Mouse (Mus musculus) liver, embryonic 14.5 days (tissue): ENCODE measurements around the gene Hoxa6. TPM values are rescaled to one million over a fixed set of nuclear protein-coding genes. Genes with fewer than 3 reads are reported as not detected.

ENCODE experiments used
- ATAC-seq: fragments of 200-750 bp; cut with Nextera tagmentation; 2 replicates; pipeline ENCODE4 v1.8.0; 2017; ENCODE audit warnings: moderate number of reproducible peaks, mild to moderate bottlenecking, moderate library complexity; ENCODE audit not compliant: insufficient read depth
- DNase-seq, 3 experiments: peaks; one replicate each; pipeline ENCODE4 v3.0.0-alpha.2; 2012 to 2013; ENCODE audit warnings: low read depth in 3 of 3, low spot score in 3 of 3
- H3K27ac ChIP-seq: fragments of 300-500 bp; sonication (generic); 2 replicates; pipeline ENCODE4 v1.5.1; 2014; ENCODE audit warnings: moderate library complexity, mild to moderate bottlenecking, control low read depth, inconsistent platforms
- H3K27me3 ChIP-seq: fragments of 300-500 bp; sonication (generic); 2 replicates; pipeline ENCODE4 v1.6.1; 2014; ENCODE audit warnings: mild to moderate bottlenecking, low read length, moderate library complexity; ENCODE audit not compliant: control insufficient read depth, insufficient read depth
- H3K36me3 ChIP-seq: fragments of 300-500 bp; sonication (generic); replicated peaks from 2 replicates; pipeline ENCODE4 v1.6.1; 2014; ENCODE audit warnings: low read depth; ENCODE audit not compliant: control insufficient read depth, insufficient read depth
- H3K4me1 ChIP-seq, 2 experiments: fragments of 200-500 bp in 1 of 2; fragments of 300-500 bp in 1 of 2; sonication (generic) in 1 of 2; replicated peaks; 2 replicates each; pipeline ENCODE4 v1.6.1; 2012 to 2014; ENCODE audit warnings: antibody characterized with exemption in 1 of 2, inconsistent platforms in 1 of 2, low read length in 1 of 2; ENCODE audit not compliant: control insufficient read depth in 2 of 2, insufficient read depth in 2 of 2
- H3K4me2 ChIP-seq: fragments of 300-500 bp; sonication (generic); 2 replicates; pipeline ENCODE4 v1.6.1; 2014; ENCODE audit warnings: low read depth, mild to moderate bottlenecking, control low read depth, moderate library complexity
- H3K4me3 ChIP-seq, 2 experiments: fragments of 200-500 bp in 1 of 2; fragments of 300-500 bp in 1 of 2; sonication (generic) in 1 of 2; 2 replicates each; pipeline ENCODE4 v1.5.1; 2012 to 2014; ENCODE audit warnings: low read depth in 2 of 2, low read length in 2 of 2, mild to moderate bottlenecking in 2 of 2, control low read depth in 1 of 2, inconsistent platforms in 1 of 2, moderate library complexity in 1 of 2; ENCODE audit not compliant: insufficient read depth in 1 of 2
- H3K9ac ChIP-seq: fragments of 300-500 bp; sonication (generic); replicated peaks from 2 replicates; pipeline ENCODE4 v1.6.1; 2014; ENCODE audit warnings: mild to moderate bottlenecking, control low read depth, moderate library complexity
- H3K9me3 ChIP-seq: fragments of 300-500 bp; sonication (generic); 2 replicates; pipeline ENCODE4 v1.6.1; 2016; ENCODE audit warnings: low read length, mixed read lengths; ENCODE audit not compliant: control insufficient read depth
- CTCF ChIP-seq: IDR thresholded peaks from 2 replicates; pipeline ENCODE4 v1.5.1; 2016; ENCODE audit warnings: antibody characterized with exemption, low read depth, control low read depth
- EP300 ChIP-seq: IDR thresholded peaks from 2 replicates; pipeline ENCODE4 v1.6.1; 2016; ENCODE audit warnings: antibody characterized with exemption, low read depth
- WGBS: fragments of 180-500 bp; shearing (Covaris S2); extraction: QIAGEN DNeasy Blood & Tissue Kit; methylation state at CpG from one replicate; pipeline ENCODE4 v1.1.7; 2014; ENCODE audit not compliant: insufficient replicate concordance; 5-methylcytosine and 5-hydroxymethylcytosine counted together
- polyA plus RNA-seq, 2 experiments: library from polyadenylated mRNA; depleted of rRNA in 1 of 2; stranded (reverse) in 1 of 2; unstranded in 1 of 2; fragments of >200 nt; fragmentation: Nextera tagmentation in 1 of 2; extraction: Ambion mirVana in 1 of 2; gene quantifications; 2 replicates each; pipeline versions ENCODE4 v1.2.1 to v1.2.3; 2012 to 2014

The Hoxa6 gene
- polyA plus RNA-seq, 2 experiments, result not detected

DNA sequence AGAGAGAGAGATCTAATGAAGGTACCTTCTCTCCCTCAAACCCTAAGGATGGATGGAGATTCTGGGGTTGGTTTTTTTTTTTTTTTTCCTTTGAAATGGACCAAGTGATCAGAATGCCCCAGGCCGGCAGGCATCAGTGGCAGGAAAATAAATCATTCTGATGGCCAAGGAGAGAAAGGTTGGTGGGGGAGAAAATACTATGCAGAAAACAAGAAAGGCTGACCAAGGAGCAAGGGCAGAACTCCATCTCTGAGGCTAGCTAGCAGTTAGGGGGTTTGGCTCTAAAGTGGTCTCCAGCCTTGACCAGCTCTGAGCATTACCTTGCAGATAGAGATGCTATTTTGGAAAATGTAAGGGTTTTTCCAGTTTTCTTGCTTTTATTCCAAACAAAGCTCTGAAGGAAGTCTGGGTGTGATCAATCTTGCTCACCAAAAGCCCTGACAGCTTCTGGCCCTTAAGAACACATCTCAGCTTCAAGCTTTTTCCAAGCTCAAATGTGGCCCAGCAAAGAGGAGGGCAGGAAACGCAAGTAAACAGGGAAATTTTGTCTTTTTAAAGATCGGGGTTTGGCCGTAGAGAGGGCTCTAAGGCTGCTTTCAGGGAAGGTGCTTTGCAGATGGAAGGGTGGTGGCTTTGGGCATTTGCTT is 42.0 kb downstream of the Hoxa6 start:
- peaks cover 98% of the 10 kb centered on the region for H3K27me3 ChIP-seq
- H3K27ac ChIP-seq, result no peak overlapping the region
- 13% methylated on average over 4 of the region's 4 CpGs for WGBS
- DNase-seq (no peak), ATAC-seq (no peak)
- no peaks in the 10 kb centered on the region for H3K36me3 ChIP-seq
- no peak for TF ChIP-seq CTCF
- no peak for TF ChIP-seq EP300
- no peak overlapping the region for H3K9ac ChIP-seq
- H3K9me3 ChIP-seq, result no peaks in the 10 kb centered on the region
- no peaks in the 10 kb centered on the region for H3K4me1 ChIP-seq
- no peak overlapping the region for H3K4me2 ChIP-seq
- no peak overlapping the region for H3K4me3 ChIP-seq

DNA sequence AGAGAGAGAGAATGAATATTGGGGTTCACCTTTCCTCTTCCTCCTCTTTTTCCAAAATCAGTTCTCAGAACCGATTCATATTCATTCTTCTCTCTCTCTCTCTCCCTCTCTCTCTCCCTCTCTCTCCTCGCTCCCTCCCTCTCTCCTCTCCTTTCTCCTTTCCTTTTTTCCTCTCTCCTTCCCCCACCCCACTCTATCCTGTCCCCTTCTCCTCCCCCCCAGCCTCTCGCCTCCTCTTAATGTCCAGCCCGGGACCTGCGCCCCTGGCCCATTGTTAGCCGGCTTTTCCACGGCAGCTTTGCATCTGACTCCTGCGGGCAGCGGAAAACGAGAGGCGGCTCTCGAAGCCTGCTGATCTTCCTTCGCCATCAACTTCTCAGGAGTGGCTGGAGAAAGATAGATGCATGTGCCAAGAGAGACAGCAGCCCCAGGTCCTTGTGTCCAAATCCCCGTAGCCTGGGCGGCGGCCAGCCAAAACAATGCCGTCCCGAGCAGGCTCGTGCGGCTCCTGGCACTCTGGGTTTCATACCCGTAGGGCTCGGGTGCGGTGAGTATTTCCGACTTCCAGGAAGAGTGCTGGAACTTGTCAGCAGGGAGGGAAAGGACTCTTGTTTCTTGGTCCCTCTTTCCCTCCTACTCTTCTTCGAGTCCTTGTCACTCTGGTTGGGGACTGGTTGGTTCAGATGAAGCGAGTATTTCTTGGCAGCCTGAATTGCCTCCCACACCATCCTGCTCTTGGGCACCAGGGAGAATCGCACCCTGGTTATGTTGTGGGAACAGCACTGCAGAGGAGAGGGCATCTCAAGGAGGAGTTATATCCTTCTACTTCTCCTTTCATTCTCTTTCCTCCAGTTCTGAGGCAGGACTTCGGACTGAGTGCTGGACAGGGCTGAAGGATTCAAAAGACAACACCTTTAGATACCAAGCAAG is 42.8 kb downstream of the Hoxa6 start:
- Histone ChIP-seq H3K4me2 (0 out of 2 replicates have a peak overlapping the region, but pooled peaks have one; percentile 24), H3K4me3 (no peak overlapping the region), H3K27ac (no peak overlapping the region), H3K4me1 (no peaks in the 10 kb centered on the region), H3K9ac (no peak overlapping the region), H3K9me3 (no peaks in the 10 kb centered on the region), H3K36me3 (no peaks in the 10 kb centered on the region), H3K27me3 (peaks cover 97% of the 10 kb centered on the region)
- DNase-seq (no peak), ATAC-seq (no peak)
- WGBS, result 4% methylated on average over 28 of the region's 28 CpGs
- no peak for TF ChIP-seq CTCF
- TF ChIP-seq EP300, result no peak

DNA sequence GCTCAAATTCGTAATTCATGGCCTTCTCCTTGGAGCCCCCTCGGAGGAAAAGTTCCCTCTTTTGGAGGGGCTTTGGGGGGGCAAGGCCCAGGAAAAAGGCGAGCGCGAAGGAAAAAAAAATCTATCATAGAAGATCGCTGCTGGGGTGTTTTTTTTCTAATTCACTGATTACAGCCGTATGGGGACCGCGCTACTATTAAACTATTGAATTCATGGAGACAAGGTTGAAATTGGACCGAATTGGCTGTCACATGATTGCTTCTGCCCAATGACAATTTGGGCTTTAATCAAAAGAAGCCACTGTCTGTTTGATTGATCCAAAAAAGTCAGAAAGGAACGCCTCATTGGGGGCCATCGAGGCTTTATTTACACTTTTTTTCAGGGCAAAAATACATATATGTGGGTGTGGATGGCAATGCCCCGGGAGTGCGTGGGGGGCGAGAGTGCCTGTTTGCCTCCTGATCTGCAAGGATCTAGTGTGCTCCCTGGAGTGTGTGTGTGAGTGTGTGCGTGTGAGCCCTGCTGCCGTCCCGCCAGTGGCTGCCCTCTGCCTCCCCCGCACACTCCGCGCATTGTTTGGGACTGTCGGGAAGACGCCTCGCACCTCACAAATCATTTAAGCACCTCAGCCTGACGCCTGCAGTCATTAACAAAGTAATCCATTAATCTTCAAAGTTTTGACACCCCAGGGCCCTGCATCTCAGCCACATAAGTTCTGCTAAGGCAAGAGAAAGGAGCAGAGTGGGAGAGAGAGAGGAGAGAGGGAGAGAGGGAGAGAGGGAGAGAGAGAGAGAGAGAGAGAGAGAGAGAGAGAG is 43.7 kb downstream of the Hoxa6 start, which contains the start of gene Hoxa2:
Gene Hoxa2 (minus strand): TSS at position 206 of the 815 bp plus-strand sequence.
- H3K36me3 ChIP-seq, result no peaks in the 10 kb centered on the region
- H3K27me3 ChIP-seq, result peaks cover 97% of the 10 kb centered on the region
- ATAC-seq, result no peak
- H3K4me3 ChIP-seq, result peak within 1 kb of the TSS; percentile 0 to 21; a peak in 2 of 4 replicates
- H3K4me2 ChIP-seq, result peak within 1 kb of the TSS; percentile 33
- H3K9ac ChIP-seq, result no peak within 1 kb of the TSS
- H3K27ac ChIP-seq, result no peak within 1 kb of the TSS
- no peak for DNase-seq
- no peaks in the 10 kb centered on the region; a peak in 1 of 4 replicates for H3K4me1 ChIP-seq
- TF ChIP-seq EP300 (no peak), CTCF (no peak)
- 1% methylated on average over 25 of the region's 25 CpGs for WGBS
- no peaks in the 10 kb centered on the region for H3K9me3 ChIP-seq

DNA sequence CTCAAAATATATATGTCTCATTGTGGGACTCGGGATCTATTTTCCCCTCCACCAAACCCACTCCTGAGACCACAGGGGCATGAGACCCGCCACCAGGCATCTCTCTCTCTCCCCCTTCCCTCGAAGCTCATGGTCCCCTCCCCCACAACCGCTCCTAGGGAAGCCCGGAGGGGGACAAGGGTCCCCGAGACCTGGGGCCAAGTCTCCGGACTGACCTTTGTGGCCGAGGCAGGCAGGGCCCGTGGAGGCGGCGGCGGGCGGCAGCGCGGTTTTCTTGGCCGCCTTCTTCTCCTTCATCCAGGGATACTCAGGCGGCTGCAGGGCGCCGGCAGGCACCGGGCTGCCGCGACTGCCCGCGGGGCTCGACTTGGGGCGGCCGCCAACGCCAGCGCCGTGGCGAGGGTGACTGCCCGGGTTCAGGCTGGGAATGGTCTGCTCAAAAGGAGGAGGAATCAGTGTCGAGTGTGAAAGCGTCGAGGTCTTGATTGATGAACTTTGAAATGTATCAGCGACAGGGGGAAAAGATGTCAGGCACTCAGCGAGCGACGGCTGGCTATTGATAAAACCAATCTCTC is 44.4 kb downstream of the Hoxa6 start:
- Histone ChIP-seq H3K27me3 (peaks cover 97% of the 10 kb centered on the region), H3K4me3 (peak overlapping the region; percentile 0 to 21; a peak in 2 of 4 replicates), H3K27ac (no peak overlapping the region), H3K9ac (no peak overlapping the region), H3K4me2 (peak overlapping the region; percentile 33), H3K4me1 (no peaks in the 10 kb centered on the region; a peak in 1 of 4 replicates), H3K9me3 (no peaks in the 10 kb centered on the region), H3K36me3 (no peaks in the 10 kb centered on the region)
- DNase-seq (no peak), ATAC-seq (no peak)
- TF ChIP-seq CTCF (no peak), EP300 (no peak)
- WGBS, result under 1% methylated on average over 39 of the region's 39 CpGs
